Mouse (Mus musculus): Measurements from ENCODE around the gene Rev1. TPM values are rescaled to one million over a fixed set of nuclear protein-coding genes. Genes with fewer than 3 reads are reported as not detected.

Gene Rev1
- polyA plus RNA-seq, 1 experiment from 2014 or later, result 10.1 TPM

DNA sequence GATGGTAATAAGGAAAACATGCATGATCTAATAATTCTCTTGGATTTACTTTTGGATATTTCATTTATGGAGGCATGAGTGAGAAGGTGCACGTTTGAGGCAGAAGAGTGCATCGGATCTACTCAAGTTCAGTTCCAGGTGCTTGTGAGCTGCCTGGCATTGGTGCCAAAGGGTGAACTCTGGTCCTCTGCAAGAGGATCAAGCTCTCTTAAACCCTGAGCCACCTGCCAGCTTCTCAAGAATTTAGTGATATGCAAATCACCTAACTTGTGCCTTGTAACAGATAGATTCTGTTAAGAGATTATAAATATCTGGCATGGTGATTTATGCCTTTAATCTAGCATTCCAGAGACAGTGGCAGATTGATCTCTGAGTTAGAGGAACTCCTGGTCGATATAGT lies 126.6 kb downstream of the Rev1 start:
- no peak overlapping the region for H3K9ac ChIP-seq (ENCODE audit: low read depth, low read length)
- H3K4me1 ChIP-seq (replicated peaks; ENCODE audit: control insufficient read depth, insufficient read depth, low read length), result peaks cover 4% of the 10 kb centered on the region; the same call in 1 of the 2 replicates
- H3K4me2 ChIP-seq (replicated peaks; ENCODE audit: low read depth), result no peak overlapping the region
- no peak for ATAC-seq
- H3K36me3 ChIP-seq (ENCODE audit: control insufficient read depth, insufficient read depth), result no peaks in the 10 kb centered on the region
- no peak overlapping the region for H3K4me3 ChIP-seq (ENCODE audit: low read depth, low read length)
- H3K9me3 ChIP-seq (ENCODE audit: control insufficient read depth), result no peaks in the 10 kb centered on the region
- 85% methylated on average over 3 of the region's 3 CpGs for whole genome bisulfite sequencing
- H3K27ac ChIP-seq (ENCODE audit: low read depth, low read length), result no peak overlapping the region
- H3K27me3 ChIP-seq (replicated peaks; ENCODE audit: control insufficient read depth, insufficient read depth, low read length), result no peaks in the 10 kb centered on the region
- no peak for TF ChIP-seq CTCF (IDR thresholded peaks at IDR 0.05; ENCODE audit: low read depth)

Other genes with a start within 250 kb of the Rev1 start
- gene Mitd1, start 239.4 kb downstream of the Rev1 start, polyA plus RNA-seq (2015; fragmentation: Nextera tagmentation; extraction: Ambion mirVana), result 31.0 and 32.3 TPM in 2 replicates
- 261 and 264 TPM in 2 replicates for gene Mrpl30, start 239.3 kb downstream of the Rev1 start, polyA plus RNA-seq (2015; fragmentation: Nextera tagmentation; extraction: Ambion mirVana)
- gene Lyg2, start 213.3 kb downstream of the Rev1 start, polyA plus RNA-seq (2015; fragmentation: Nextera tagmentation; extraction: Ambion mirVana), result not detected in 2 replicates
- not detected in 2 replicates for gene Lyg1, start 172.0 kb downstream of the Rev1 start, polyA plus RNA-seq (2015; fragmentation: Nextera tagmentation; extraction: Ambion mirVana)
- gene Txndc9, start 131.9 kb downstream of the Rev1 start, polyA plus RNA-seq (2015; fragmentation: Nextera tagmentation; extraction: Ambion mirVana), result 101 and 103 TPM in 2 replicates
- gene Eif5b, start 131.8 kb downstream of the Rev1 start, polyA plus RNA-seq (2015; fragmentation: Nextera tagmentation; extraction: Ambion mirVana), result 14.8 and 17.2 TPM in 2 replicates

Data from intestine, postnatal 0 days (tissue).